Comparison of ENCODE assay signal across 9 mouse cellular contexts in genomic region chr8:84984294-84985048, GRCm38 (mm10). TPM values are rescaled to one million over a fixed set of nuclear protein-coding genes. Genes with fewer than 3 reads are reported as not detected.
DNase-seq lines count a peak whose midpoint lies in the region; ATAC-seq lines count a peak whose summit lies in the region.
"Had no signal": no experiment of that assay in that cellular context is flagged by ENCODE, and none has a peak within 500 bp of the region (broad histone marks: within the 10 kb centered on the region; RNA-seq: fewer than 3 reads in every experiment).

No protein-coding gene starts in this region.

- 8% methylated on average over 15 of the region's 16 CpGs for WGBS in heart, embryonic 14.5 days
- 40% methylated on average over 16 of the region's 16 CpGs for WGBS in macrophage (ENCODE audit: missing documents)

- ATAC-seq in heart, embryonic 14.5 days (ENCODE audit: insufficient number of reproducible peaks, insufficient read depth, low FRiP score, low read depth), result no peak

- H3K36me3 ChIP-seq in heart, embryonic 14.5 days (ENCODE audit: control insufficient read depth, insufficient read depth, low read length), result no peaks in the 10 kb centered on the region
- H3K36me3 ChIP-seq in macrophage (ENCODE audit: inconsistent target), result no peaks in the 10 kb centered on the region

- peaks cover 28 to 43% of the 10 kb centered on the region in 2 experiments for H3K4me1 ChIP-seq in heart, embryonic 14.5 days (ENCODE audit: control insufficient read depth in 2 of 2, insufficient read depth in 2 of 2, low read length in 2 of 2)

- peak overlapping the region in 1 of 2 experiments; percentile 59; a peak in 2 of 4 replicates for H3K4me3 ChIP-seq in heart, embryonic 14.5 days (ENCODE audit: control insufficient read depth in 1 of 2, insufficient read depth in 1 of 2, low read depth in 1 of 2, low read length in 2 of 2)
- 0 out of 2 replicates have a peak overlapping the region, but pooled peaks have one; percentile 28 for H3K4me3 ChIP-seq in macrophage (ENCODE audit: inconsistent target)

- peak overlapping the region in 1 of 2 experiments; percentile 49; a peak in 2 of 4 replicates for H3K27ac ChIP-seq in heart, embryonic 14.5 days (replicated peaks in 1 of 2; ENCODE audit: control insufficient read depth in 1 of 2, insufficient read depth in 1 of 2, low read depth in 2 of 2, low read length in 2 of 2)
- H3K27ac ChIP-seq in macrophage, result peak overlapping the region; percentile 90

- no peaks in the 10 kb centered on the region for H3K79me2 ChIP-seq in macrophage (ENCODE audit: inconsistent target)

- H3K27me3 ChIP-seq in heart, embryonic 14.5 days (ENCODE audit: control insufficient read depth, insufficient read depth, low read length), result 0 out of 2 replicates have a peak, but pooled peaks cover 3% of the 10 kb centered on the region

- H3K9ac ChIP-seq in heart, embryonic 14.5 days (ENCODE audit: low read length), result peak overlapping the region; percentile 79; the same call in 1 of the 2 replicates

- peak overlapping the region; percentile 98 for H3K4me2 ChIP-seq in heart, embryonic 14.5 days (ENCODE audit: low read length)

- no peaks in the 10 kb centered on the region for H3K9me3 ChIP-seq in heart, embryonic 14.5 days (ENCODE audit: control insufficient read depth, low read length)

- peak; percentile 67 for DNase-seq in cerebellum, adult 11-12 months
- no peak for DNase-seq in cerebellum, postnatal 4 days (ENCODE audit: low spot score in 2 of 2)
- DNase-seq in Muller cell, postnatal 12 days (ENCODE audit: inconsistent ontology term), result peak; percentile 40
- peak; percentile 70 to 91 for DNase-seq in kidney, postnatal 25 days
- DNase-seq in urinary bladder, postnatal 36 days (ENCODE audit: low spot score in 2 of 2), result peak; percentile 68 to 74
- no peak for DNase-seq in cerebellum, adult 18-20 months

RNA-seq across cellular contexts. Expression of gene Hook2, which starts 5.9 kb away (rescaled TPM):
- polyA plus RNA-seq in heart, embryonic 14.5 days (2014; fragmentation: Nextera tagmentation; extraction: Ambion mirVana), result 5.0 and 5.1 TPM in 2 replicates
- 10 to 100 TPM; 31.8 to 96.7 (median 63.1) TPM for total RNA-seq in macrophage (2018; cell fraction: chromatin; rRNA removed)
- 10 to 100 TPM in 9 of 26 experiments, 1 to 10 TPM in 17; 6.0 to 14.1 (median 8.5) TPM for total RNA-seq in macrophage (2018; cell fraction: cytosol; rRNA removed)
- 10 to 100 TPM in 25 of 26 experiments, 1 to 10 TPM in 1; 9.9 to 41.4 (median 24.7) TPM for total RNA-seq in macrophage (2018; cell fraction: nucleus; rRNA removed)
- 4.9 to 10.9 TPM (median 6.1 TPM) in 3 replicates for polyA plus RNA-seq in macrophage (2018)

RNA-seq across cellular contexts. Expression of gene Junb, which starts 6.0 kb away (rescaled TPM):
- polyA plus RNA-seq in heart, embryonic 14.5 days (2014; fragmentation: Nextera tagmentation; extraction: Ambion mirVana), result 10.1 and 10.9 TPM in 2 replicates
- total RNA-seq in macrophage (2018; cell fraction: chromatin; rRNA removed), result 100 to 1,000 TPM in 24 of 26 experiments, 10 to 100 TPM in 2; 60.1 to 756 (median 302) TPM
- total RNA-seq in macrophage (2018; cell fraction: cytosol; rRNA removed), result 1,000 to 10,000 TPM in 5 of 26 experiments, 100 to 1,000 TPM in 19, 10 to 100 TPM in 2; 75.1 to 1,747 (median 592) TPM
- total RNA-seq in macrophage (2018; cell fraction: nucleus; rRNA removed), result 1,000 to 10,000 TPM in 7 of 26 experiments, 100 to 1,000 TPM in 18, 10 to 100 TPM in 1; 66.0 to 1,515 (median 743) TPM
- 26.1 to 86.4 TPM (median 61.3 TPM) in 3 replicates for polyA plus RNA-seq in macrophage (2018)

RNA-seq across cellular contexts. Expression of gene Rnaseh2a, which starts 14.9 kb away (rescaled TPM):
- polyA plus RNA-seq in heart, embryonic 14.5 days (2014; fragmentation: Nextera tagmentation; extraction: Ambion mirVana), result 71.8 and 80.8 TPM in 2 replicates
- total RNA-seq in macrophage (2018; cell fraction: chromatin; rRNA removed), result 10 to 100 TPM in 19 of 26 experiments, 1 to 10 TPM in 7; 3.0 to 44.7 (median 19.1) TPM
- 10 to 100 TPM; 26.6 to 53.3 (median 36.5) TPM for total RNA-seq in macrophage (2018; cell fraction: cytosol; rRNA removed)
- 10 to 100 TPM in 24 of 26 experiments, 1 to 10 TPM in 2; 8.9 to 49.5 (median 24.1) TPM for total RNA-seq in macrophage (2018; cell fraction: nucleus; rRNA removed)
- 15.9 to 39.3 TPM (median 26.2 TPM) in 3 replicates for polyA plus RNA-seq in macrophage (2018)

RNA-seq across cellular contexts. Expression of gene Prdx2, which starts 15.1 kb away (rescaled TPM):
- polyA plus RNA-seq in heart, embryonic 14.5 days (2014; fragmentation: Nextera tagmentation; extraction: Ambion mirVana), result 792 and 804 TPM in 2 replicates
- total RNA-seq in macrophage (2018; cell fraction: chromatin; rRNA removed), result 10 to 100 TPM in 17 of 26 experiments, 1 to 10 TPM in 9; 2.5 to 77.4 (median 20.3) TPM
- total RNA-seq in macrophage (2018; cell fraction: cytosol; rRNA removed), result 100 to 1,000 TPM; 154 to 304 (median 217) TPM
- total RNA-seq in macrophage (2018; cell fraction: nucleus; rRNA removed), result 100 to 1,000 TPM in 6 of 26 experiments, 10 to 100 TPM in 20; 17.7 to 152 (median 72.0) TPM
- 77.7 to 148 TPM (median 146 TPM) in 3 replicates for polyA plus RNA-seq in macrophage (2018)

RNA-seq across cellular contexts. Expression of gene Gm49661, which starts 15.2 kb away (rescaled TPM):
- not detected in 2 replicates for polyA plus RNA-seq in heart, embryonic 14.5 days (2014; fragmentation: Nextera tagmentation; extraction: Ambion mirVana)
- total RNA-seq in macrophage (2018; cell fraction: chromatin; rRNA removed), result not detected
- not detected for total RNA-seq in macrophage (2018; cell fraction: cytosol; rRNA removed)
- total RNA-seq in macrophage (2018; cell fraction: nucleus; rRNA removed), result not detected
- not detected in 3 replicates for polyA plus RNA-seq in macrophage (2018)
- total RNA-seq: hematopoietic stem cell, adult 5-6 weeks had no signal

Comparison
In these comparisons a context has a peak if more than half of its experiments do, and no peak if none do; other contexts are left out.
1. DNase-seq: peak in cerebellum, adult 11-12 months (single experiment), Muller cell, postnatal 12 days (single experiment), kidney, postnatal 25 days (2 of 2) and urinary bladder, postnatal 36 days (2 of 2); none in cerebellum, postnatal 4 days (0 of 2) and cerebellum, adult 18-20 months (0 of 2).